Mouse (Mus musculus) kidney, adult 2 months (tissue): Measurements from ENCODE around the gene Tsen2.

Experiments
- CTCF ChIP-seq: fragments of 200-500 bp; conservative IDR thresholded peaks from 2 replicates; pipeline ENCODE4 v1.5.1; 2011; ENCODE audit warnings: low read depth, mild to moderate bottlenecking, control low read depth, low read length, moderate library complexity, mixed read lengths; ENCODE audit not compliant: insufficient read depth, insufficient read length
- POLR2A ChIP-seq: fragments of 200-500 bp; IDR thresholded peaks from one replicate; pipeline ENCODE4 v1.6.1; 2011; ENCODE audit warnings: low read depth, low read length, control low read depth

DNA sequence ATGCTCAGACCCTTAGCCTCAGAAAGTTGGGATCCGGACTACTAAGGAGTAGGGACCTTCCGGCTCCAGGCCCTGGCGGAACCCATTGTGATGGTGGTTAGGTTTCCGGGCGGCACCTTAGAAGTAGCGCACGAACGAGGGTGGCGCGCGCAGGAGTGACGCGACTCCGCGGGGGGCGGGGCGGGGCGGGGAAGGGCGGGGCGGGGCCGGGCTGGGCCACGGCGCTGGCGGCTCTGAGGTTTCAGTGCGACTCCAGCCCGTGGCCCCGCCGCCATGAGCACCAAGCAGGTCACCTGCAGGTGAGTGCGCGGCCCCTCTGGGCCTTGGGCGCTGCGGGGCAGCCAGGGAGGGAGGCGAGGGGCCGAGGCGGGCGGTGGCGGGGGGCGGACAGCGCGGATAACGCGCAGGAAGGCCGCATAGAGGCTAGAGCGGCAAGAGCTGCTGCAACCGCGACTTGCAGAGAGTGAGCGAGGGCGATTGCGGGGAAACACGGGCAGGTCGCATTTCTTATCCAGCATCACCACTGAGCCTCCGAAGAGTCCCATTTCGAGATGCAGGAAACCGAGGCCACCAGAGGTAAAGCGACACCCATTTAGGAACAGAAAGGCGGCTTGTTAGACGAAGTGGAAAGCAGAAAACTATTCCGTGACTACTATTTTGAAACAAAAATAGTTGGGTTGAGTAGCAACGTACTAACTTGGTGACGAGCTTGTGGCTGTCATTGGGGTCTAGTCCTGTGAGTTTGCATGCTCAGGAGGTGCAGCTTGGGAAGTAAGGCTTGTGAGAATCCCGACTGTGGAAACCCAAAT lies 57.5 kb downstream of the Tsen2 start, which contains the start of gene Mkrn2:
- peak; percentile 24 for TF ChIP-seq POLR2A
- TF ChIP-seq CTCF: no peak
